Mouse (Mus musculus): ENCODE data around the gene Wbp1l.

GRCm38 (mm10) chr19:46670691-46671090 is 71.8 kb downstream of the Wbp1l start:
- TF ChIP-seq CTCF (IDR thresholded peaks at IDR 0.05; ENCODE audit: borderline replicate concordance, insufficient read depth, low read length) (peak; percentile 76), POLR2A (IDR thresholded peaks at IDR 0.05; ENCODE audit: low read depth, low read length) (no peak)

Measured in embryonic fibroblast, embryonic 13.5 days (primary cell).